Mouse (Mus musculus) NIH3T3 (cell line): ENCODE measurements around the gene Ccdc84.
A peak's percentile ranks its signal among the peaks of the same experiment; 100 is the strongest.
"Not testable (repeated sequence)": the region's sequence is repeated elsewhere in the genome, so short reads cannot be mapped to it uniquely, and the experiment has no call there.

Experiments
- DNase-seq: peaks from one replicate; pipeline ENCODE4 v3.0.0-alpha.2; 2012; ENCODE audit warnings: low read depth

Gene Ccdc84

DNA sequence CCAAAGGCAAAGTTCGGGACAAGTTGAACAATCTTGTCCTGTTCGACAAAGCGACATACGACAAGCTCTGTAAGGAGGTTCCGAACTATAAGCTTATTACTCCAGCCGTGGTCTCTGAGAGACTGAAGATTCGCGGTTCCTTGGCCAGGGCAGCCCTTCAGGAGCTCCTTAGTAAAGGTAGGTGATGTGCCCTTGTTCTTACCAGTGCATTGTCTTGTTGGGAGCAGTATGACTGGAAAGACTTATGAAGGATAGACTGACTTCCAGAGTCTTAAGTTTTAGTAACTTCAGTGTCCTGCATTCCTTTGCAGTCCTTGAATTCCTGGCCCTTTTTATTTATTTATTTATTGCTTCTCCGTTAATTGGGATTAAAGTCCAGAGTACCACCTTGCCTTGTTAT, 9.7 kb downstream of the Ccdc84 start:
- DNase-seq: not testable (repeated sequence)

DNA sequence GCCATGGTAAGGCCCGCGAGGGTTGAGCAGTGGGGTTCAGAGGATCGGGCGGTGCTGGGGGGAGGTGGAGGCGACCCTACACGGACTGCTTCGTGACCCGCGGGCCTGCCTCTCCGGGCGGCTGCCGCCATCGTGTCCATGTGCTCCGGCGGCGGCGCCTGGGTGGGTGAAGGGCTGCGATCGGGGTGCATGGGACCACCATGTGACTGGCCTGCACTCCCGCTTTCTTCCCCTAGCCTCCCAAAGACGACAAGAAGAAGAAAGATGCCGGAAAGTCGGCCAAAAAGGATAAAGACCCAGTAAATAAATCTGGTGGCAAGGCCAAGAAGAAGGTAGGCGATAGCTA, 10.6 kb downstream of the Ccdc84 start:
- no peak for DNase-seq

DNA sequence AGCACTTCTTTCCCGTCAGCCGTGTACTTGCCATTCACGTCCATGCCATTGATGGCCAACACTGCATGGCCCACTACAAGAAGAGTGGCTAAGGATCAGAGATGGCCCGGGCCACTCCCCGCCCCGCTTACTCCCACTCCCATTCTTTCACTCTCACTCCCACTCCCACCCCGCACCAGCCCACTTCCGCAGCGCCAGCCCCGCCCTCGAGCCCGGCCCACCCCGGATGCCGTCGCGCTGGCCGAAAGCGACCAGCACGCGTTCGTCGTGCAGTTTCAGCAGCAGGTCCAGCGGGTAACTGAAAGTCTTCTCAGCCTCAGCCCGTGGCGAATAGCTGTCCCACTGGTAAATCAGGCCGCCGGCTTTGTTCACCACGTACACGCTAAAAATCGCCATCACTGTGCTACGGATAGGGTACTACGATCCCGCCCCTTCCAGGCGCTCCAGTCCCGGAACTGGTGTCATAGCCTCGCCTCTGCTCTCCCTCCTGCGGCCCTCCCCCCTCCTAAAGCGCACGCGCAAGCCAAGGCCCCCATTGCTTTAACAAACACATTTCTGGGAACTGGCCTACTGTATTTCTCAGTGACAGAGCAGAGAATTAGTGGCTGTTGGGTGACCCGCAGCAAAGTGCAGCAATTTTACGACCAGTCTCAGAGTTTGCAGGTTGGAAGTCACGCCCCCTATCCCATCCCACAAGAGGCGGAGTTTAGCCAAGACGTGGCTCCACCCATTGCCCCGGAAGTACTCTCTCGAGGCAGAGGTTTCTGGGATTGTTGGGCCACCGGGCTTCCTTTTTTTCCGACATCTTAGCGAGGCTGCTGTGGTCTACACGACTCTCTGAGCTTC, 11.2 kb downstream of the Ccdc84 start, which contains the start of the genes Rps25 and Trappc4:
Rps25 (plus strand) TSS at position 234 of the 846 bp plus-strand sequence.
Trappc4 (minus strand) TSS at position 695 of the 846 bp plus-strand sequence.
- peak; percentile 93 for DNase-seq

DNA sequence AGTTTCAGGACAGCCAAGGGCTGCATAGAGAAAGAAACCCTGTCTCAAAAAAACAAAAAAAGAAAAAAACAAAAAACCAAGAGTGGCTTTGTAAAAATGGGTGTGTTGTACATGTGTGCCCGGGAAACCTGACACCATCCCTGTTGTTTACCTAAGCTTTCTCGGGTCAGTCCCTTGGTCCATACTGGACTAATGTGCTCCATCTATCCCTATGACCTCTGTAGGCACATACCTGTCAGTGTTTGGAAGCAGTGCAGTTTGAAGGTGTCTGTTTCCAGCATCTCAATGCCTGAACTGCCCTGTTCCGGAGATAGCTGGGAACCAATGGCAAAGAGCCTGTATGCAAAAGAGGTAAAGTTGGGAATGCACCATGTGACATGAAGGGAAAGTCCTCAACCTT, 13.4 kb downstream of the Ccdc84 start:
- DNase-seq: no peak

DNA sequence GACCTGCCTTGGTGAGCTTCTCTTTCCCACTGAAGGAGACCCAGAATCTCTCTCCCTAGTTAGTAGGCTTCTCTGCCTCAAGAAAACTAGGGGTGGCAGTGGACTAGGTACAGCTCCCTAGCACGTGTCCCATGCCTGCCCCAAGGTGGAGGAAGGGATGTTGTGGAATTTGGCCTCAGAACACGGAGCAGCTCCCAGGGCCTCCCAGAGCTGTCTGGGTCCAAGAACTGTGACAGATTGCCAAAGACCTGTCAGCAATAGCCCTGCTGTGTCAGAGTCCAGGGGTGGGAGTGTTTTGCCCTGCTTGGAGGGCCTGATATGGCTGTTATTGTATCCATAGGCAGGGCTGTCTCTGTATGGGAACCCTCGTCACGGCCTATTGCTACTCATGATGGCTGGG, 17.3 kb downstream of the Ccdc84 start:
- DNase-seq: no peak

DNA sequence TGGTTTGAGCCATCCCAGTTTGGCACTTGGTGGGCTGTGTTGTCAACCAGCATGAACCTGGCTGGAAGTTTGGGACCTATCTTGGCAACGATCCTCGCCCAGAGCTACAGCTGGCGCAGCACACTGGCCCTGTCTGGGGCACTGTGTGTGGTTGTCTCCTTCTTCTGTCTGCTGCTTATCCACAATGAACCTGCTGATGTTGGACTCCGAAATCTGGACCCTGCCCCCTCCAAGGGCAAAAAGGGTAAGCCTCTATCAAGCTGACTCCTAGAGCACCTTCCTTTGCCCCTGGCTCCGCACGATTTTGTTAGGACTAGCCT, 18.6 kb downstream of the Ccdc84 start:
- DNase-seq: no peak

DNA sequence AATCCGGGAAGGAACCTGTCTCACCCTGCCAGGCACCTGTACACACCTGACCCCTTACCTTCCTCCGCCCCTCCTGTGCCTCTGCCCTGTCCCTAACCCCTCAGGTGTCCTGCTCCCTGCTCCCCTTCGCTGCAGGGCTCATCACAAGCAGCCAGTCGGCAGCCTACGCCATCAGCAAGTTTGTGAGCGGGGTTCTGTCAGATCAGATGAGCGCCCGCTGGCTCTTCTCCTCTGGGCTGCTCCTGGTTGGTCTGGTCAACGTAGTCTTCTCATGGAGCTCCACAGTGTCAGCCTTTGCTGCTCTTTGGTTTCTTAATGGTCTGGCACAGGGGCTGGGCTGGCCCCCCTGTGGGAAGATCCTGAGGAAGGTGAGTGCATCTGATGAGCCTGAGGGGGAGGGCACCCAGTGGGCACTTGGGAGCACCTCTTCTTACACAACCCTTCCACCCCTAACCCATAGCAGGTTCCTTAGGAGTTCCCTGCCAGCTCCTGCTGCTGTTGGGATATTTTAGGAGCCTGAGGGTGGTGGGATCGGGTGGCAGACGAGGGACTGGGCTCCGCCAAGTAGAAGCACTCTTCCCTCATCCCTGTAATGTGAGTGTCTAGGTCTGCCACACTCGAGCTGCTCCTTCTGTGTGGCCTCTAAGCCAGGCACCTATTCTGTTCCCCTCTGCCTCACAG, 19.1 kb downstream of the Ccdc84 start:
- DNase-seq: no peak

DNA sequence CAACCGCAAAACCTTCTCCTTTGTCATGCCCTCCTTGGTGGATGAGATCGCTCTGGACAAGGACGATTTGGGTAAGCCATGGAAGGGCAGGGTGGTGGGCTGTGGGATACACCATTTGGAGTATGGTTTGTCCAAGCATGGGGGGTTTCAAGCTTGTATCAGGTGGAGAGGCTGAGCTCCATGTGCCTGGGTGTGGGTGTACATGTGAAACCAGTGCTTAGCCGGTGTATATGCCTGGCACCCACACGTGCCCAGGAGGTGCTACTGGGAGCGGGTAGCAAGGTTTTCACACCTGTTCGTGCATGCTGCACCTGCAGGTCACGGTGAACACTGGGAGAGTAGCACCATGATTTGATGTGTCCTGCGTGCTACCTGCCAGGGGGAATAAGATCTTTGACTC, 19.8 kb downstream of the Ccdc84 start:
- no peak for DNase-seq

DNA sequence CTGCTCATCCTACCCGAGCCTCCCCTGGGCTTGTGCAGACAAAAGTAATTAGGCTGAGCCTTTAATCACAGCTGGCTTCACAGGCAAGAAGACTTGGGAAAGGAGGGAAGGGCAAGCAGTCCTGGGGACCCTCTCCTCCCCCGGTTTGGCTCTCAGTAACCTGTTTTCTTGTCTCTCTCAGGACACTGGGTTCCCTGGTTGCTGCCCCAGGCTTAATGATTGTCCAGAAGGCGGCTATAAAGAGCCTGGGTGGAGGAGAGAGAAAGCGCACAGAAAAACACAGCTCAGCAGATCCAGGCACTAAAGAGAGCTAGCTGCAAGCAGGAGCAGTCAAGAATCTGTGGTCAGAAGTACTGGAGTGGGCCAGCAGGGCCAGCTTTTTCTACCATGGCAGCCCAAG, 20.3 kb downstream of the Ccdc84 start:
- DNase-seq: no peak

DNA sequence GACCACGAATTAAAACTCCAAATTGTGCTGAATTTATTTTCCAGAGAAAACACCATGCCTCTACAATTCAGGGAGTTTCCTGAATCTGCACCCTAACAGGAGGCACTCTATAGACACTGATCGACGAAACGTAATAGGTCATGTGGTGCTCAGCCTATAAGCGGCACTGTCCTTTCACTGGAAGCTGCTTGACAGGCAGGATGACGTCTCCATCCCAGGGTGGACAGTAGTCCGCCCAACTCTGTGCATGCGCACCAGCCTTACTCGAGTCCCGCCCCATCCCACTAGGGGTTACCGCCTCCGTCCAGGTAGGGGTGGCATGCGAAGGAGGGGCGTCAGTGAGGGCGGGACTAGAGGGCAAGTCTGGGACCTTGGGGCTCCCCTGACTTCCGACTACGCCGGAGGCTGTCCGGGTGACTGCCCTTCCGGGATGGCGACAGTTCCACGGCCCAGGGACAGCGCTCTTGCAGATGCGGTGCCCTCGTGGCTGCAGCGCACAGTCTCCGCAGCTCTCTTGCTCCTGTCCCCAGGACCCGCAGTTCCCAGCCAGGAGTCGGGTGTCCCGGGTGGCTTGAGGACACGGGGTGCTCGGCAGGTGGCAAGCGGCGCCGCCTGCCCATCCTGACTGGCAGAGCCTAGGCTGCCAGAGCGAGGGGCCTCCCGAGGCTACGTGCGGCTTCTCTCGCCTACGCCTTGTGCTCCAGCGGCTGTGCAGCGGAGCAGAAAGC, 21.5 kb downstream of the Ccdc84 start, which contains the start of gene Slc37a4:
Slc37a4 (plus strand) TSS at position 169 of the 728 bp plus-strand sequence.
- DNase-seq: peak; percentile 92

DNA sequence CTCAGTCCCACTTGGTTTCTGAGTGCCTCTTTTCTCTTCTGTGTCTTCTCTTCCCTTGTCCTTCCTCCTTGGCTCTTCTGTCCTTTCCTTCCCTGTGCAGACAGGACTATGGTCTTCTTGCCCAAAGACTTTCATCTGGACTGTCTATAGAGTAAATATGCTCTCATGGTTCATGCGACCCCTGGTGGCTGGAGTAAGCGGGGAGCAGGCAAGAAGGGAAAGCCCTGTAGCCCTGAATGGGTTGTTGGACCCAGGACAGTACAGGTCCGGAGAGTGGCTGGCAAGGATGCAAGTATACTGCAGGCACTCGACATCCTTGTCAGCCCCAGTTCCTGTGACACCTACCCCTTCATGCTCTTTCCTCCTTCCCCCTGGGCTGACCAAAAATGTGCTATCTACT, 26.9 kb downstream of the Ccdc84 start:
- peak; percentile 82 for DNase-seq

DNA sequence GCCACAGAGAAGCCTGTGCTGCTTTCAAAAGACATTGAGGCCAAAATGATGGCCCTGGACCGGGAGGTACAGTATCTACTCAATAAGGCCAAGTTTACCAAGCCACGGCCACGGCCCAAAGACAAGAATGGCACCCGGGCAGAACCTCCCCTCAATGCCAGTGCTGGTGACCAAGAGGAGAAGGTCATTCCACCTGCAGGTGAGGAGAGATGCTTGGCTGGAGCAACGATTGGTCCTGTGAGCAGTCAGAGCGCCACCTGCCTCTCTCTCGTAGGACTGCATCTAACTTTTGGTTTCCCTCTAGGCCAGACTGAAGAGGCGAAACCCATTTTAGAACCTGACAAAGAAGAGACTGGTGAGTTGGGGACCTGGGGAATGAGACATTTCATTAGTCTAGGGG, 29.1 kb downstream of the Ccdc84 start:
- DNase-seq: peak; percentile 57

DNA sequence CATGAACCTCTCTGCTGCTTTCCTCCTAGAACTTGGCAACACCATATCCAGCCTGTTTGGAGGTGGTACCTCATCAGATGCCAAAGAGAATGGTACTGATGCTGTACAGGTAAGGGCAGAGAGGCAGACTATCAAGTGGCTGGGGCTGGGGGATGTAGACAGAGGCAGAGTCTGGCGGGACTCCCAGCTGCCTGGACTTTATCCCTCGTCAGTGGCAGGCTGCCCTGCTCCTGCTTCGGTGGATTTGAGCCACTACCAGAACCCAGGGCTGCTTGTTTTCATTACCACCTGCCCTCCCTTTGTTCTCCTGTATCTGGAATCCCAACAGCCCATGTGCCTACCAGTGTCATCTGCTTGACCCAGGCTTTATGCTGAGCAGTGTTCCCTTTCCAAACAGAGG, 31.1 kb downstream of the Ccdc84 start:
- no peak for DNase-seq

DNA sequence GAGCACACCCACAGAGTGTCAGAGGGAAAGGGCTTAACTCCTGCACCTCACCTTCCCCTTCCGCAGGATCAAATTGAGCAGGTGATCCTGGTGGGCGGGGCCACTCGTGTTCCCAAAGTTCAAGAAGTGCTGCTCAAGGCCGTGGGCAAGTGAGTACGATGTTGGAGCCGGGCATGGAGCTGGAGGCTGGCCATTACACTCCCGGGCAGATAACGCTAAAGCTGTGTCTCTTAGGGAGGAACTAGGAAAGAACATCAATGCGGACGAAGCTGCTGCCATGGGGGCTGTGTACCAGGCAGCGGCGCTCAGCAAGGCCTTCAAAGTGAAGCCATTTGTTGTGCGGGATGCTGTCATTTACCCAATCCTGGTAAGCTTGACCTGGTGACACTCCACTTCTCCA, 33.8 kb downstream of the Ccdc84 start:
- DNase-seq: no peak

DNA sequence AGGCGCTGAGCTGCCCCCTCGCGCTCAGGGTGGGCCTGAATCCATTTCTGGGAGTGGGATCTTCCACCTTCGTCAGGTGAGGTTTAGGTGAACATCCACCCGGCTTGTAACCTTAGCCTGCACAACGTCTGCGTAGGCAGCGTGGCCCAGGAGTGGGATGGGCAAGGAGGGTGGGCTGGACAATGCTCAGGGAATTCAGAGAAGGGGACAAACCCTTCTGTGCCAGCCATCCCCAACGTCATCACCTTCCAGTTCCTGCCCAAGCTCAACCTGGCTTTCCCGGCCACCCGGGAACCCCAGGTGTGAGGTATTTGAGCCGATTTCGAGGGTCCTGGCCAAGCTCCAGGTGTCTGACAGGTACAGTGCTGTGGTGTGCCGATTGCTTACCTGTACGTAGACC, 38.5 kb downstream of the Ccdc84 start:
- no peak for DNase-seq

DNA sequence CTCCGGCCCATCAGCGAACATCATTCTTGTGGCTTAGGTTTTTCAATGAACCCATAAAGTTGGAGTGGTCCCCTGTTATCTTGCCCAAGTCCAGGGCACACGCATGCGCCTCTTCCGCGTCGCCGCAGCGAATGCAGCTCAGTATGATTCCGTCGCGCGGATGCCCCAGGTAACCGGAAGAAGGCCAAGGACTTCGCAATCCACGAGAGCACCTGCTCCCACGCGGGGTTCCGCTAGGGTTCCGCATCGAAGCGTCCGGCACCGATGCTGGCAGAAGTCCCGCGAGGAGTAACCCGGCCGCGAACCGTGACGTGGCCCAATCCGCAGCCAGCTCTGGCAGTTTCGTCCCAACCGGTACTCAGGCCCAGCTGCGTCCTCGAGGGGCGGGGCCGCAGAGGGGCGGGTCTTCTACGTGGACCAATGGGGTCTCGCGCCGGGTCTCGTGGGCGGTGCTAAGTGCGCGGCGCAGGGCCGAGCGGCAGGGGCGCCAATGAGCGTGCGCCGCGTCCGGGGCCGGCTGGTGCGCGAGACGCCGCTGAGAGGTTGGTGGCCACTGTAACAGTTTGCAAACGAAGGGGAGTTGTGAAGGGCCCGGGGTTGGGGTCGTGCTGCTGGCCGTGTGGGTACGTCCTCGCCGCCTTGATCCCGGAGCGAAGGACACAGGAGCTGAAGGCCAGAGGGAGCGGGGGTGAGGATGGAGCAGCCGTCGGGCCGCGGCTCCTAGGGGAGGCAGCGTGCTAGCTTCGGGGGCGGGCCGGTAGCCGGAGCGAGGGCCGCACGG, 39.1 kb downstream of the Ccdc84 start, which contains the start of gene Hyou1:
Hyou1 (plus strand) TSS at position 437 of the 781 bp plus-strand sequence.
- DNase-seq: peak; percentile 97

DNA sequence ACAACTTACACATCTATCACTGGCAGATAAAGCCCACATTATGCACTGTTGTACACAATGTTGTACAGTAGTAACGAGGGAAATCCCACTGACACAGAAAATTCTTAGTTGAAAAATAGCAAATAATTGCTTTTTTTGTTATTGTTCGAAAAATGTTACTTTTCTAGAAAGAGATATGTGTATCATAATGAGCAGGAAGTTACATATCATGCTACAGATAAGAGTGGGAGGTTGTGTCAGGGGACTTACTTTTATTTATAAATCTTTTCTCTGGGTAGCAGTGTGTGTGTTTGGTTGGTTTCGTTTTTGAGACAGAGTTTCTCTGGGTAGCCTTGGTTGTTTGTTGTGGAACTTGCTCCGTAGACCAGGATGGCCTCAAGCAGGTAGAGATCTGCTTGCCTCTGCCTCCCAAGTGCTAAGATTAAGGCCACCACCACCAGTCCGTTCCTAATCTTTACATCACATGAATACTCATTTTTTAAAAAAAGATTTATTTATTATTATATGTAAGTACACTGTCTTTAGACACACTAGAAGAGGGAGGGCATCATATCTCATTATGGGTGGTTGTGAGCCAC, 40.1 kb downstream of the Ccdc84 start:
- no peak for DNase-seq

DNA sequence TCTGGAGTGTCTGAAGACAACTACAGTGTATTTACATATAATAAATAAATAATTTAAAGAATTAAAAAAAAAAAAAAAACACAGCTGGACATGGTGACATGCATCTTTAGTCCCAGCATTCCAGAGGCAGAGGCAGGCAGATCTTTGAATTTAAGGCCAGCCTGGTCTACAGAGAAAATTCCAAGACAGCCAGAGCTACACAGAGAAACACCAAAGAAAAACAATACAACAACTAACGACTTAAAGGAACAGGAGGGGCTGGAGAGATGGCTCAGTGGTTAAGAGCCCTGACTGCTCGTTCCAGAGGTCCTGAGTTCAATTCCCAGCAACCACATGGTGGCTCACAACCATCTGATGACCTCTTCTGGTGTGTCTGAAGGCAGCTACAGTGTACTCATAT, 41.0 kb downstream of the Ccdc84 start:
- DNase-seq: not testable (repeated sequence)

DNA sequence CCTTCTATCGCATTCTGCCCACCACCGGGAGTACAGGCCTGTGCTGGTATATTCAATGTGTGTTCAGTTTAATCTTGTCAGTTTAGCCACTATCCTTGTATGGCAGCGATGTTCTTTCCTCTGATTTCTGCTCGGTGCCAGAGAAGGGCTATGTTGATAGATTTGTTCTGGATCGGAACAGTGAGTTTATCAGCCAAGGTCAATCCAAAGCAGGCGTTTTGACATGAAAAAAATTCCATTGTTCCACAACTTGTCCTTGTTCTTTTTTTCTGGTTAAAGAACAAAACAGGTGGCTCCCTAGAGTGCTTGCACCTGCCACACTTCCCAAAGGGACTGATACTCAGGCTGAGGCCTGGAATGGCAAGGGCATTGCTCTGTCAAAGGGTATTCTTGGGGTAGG, 42.2 kb downstream of the Ccdc84 start:
- DNase-seq: no peak

DNA sequence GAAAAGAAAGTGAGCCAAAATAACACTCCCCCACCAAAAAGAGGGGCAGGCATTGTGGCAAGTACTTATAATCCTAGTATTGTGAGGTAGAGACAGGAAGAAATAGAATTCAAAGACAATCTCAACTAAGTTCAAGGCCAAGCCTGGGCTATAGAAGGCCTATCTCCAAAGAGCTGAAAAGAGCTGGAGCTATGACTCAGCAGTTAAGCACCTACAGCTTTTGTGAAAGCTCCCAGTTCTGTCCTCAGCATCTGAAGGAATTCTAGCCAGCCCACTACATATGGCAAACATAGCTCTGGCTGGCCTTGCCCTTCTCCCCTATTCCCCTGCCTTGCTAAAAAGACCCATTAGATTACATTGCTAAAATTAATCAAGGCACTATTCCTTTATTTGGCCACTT, 45.0 kb downstream of the Ccdc84 start:
- DNase-seq: no peak

DNA sequence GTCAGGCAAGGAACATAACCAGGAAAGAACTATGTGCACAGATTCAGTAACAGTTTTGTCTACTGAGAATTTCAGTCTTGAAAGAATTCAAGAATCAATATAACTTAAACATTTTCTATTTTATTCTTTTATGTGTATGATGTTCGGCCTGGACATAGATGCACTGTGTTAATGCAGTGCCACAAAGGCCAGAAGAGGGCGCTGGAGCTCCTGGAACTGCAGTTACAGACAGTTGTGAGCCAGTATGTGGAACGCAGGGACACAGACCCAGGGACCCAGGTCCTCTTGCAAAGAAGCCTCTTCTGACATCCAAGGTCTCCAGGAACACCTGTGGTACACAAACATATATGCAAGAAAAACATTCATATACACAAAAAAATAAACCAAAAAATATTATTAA, 53.9 kb downstream of the Ccdc84 start:
- DNase-seq: peak; percentile 58

DNA sequence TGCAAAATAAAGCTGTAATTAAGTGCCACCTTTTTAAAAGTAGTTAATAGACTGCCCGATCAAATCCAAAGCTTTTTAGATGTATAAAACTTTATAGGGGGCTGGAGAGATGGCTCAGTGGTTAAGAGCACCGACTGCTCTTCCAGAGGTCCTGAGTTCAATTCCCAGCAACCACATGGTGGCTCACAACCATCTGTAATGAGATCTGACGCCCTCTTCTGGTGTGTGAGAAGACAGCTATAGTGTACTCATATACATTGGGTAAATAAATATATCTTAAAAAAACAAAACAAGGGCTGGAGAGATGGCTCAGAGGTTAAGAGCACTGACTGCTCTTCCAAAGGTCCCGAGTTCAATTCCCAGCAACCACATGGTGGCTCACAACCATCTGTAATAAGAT, 56.4 kb downstream of the Ccdc84 start:
- not testable (repeated sequence) for DNase-seq
